Mouse (Mus musculus) ES-Bruce4 (cell line): Measurements from ENCODE around the gene Grb2.

Experiments
- CTCF ChIP-seq: IDR thresholded peaks from one replicate; pipeline ENCODE4 v1.8.1; 2011; ENCODE audit warnings: low read depth, low read length
- EP300 ChIP-seq: IDR thresholded peaks from 2 replicates; pipeline ENCODE4 v1.6.1; 2011; ENCODE audit warnings: low read depth, low read length; ENCODE audit not compliant: insufficient read depth
- POLR2A ChIP-seq: IDR thresholded peaks from one replicate; pipeline ENCODE4 v1.8.1; 2011; ENCODE audit warnings: low read length; ENCODE audit not compliant: insufficient read depth

DNA sequence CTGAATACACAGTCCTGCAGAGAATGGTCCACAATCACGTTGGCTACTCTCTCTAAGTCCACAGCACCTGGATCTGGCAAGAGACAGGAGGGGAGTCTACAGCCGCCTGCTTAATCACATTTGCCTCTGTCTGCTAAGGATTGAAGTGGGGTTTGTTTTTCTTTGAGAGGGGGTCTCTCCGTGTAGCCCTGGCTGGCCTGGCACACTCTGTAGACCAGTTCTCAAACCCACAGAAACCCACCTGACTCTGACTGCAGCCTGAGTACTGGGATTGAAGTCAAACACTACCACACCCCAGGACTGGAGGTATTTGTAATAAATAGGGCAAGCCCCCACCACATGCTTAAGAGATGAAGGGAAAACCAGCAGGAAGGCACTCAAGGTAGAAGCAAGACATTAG, 98.8 kb downstream of the Grb2 start:
- TF ChIP-seq POLR2A: no peak
- TF ChIP-seq EP300: no peak
- no peak for TF ChIP-seq CTCF
